Mouse (Mus musculus) testis, postnatal 10 days (tissue): ENCODE measurements at regions not wholly inside any gene's neighbourhood (a gene's known extent, or its start where the extent isn't known, plus 50 kb on each side); places are given as distances from the start of the nearest gene placed in this dataset.

Source experiments
- DNase-seq: peaks from one replicate; pipeline ENCODE4 v3.0.0; 2021; ENCODE audit warnings: low spot score

DNA sequence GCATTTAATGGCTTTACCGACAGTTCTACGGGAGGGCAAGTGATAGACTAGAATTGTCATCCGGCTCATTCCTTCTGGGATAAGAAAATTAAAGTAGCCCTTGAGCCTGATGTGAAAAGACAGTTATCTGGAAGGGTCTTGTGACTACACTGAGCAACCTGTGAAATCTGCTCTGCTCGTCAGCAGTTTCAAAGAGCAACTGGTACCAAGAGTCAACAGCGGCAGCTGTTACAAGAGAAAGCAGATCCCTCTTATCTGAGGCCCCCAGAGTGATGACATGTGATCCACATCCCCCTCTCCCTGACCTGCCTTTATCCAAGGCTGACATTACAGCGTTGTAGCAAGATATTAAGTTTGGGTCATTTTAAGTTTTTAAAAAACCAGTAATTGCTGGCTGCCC lies 52.6 kb upstream of the Unc13c start:
- no peak for DNase-seq

DNA sequence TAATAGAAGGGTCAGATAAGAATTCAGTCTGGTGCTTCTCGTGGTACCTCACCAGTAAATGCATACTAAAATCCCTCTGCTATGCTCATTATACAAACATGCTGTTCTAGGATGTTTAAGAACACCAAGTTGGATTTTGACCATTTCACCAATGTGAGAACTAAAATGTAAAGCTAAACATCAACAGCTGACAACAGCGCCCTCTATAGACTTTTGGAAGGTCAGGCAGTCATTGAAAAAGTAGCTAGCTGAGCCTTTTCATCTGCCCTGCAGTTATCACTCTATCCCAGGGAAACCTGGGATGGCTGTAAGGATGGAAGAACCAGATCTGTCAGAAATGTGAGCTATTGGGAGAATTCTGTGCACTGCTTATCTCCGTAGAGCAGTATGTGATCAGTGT lies 55.2 kb upstream of the Unc13c start:
- DNase-seq = no peak

DNA sequence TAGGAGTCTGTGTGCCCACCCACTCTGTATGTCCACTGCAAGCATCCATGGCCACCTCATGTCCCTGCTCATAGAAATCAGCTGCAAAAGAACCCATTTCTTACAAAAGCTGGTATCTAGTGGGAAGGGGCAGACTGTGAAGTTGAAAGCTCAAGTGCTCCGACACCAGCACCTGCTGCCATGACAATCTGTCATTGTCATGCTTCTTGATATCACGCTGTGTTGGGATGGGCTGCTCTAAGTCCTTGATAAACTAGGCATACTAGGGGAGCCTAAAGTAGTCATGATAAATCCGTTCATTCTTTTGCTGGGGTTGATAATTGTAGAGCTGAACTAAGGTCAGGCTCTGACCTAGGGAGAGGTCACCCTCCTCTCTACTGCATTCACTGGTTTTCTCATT lies 57.4 kb upstream of the Unc13c start:
- no peak for DNase-seq

DNA sequence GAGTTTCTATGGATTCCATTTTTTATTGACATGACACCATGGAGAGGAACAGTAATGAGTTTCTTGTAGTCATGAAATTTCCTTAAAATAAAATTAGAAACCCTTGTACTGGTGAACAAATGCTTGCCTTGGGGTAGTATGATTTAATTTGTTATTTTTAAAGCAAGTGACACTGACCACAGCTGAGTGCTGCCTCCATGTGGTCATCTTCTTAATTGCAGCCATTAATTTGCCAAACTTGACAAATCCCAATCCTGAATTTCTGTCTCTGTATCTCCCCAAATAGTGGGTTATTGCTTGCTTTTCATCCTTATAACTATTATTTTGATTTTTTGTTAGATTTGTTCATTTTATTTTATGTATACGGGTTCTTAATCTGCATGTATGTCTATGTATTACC lies 59.7 kb upstream of the Unc13c start:
- DNase-seq = peak; percentile 61

DNA sequence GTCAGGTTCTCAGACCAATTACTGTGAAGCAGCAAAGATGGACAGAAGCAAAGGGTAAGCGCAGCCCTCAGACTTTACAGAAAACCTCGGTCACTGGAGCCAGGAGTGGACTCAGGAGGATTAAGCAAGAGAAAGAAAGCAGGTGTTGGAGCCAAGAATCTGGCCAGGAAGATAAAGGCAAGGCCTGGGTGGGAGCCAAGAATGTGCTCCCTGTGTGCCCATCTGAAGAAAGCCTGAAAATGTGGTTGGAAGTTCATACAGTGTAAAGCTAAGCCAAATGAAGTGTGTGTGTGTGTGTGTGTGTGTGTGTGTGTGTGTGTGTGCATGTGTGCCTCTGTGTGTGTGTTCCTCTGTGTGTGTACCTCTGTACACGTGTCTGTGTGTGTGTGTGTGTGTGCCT lies 64.2 kb upstream of the Wdr72 start:
- peak; percentile 76 for DNase-seq

DNA sequence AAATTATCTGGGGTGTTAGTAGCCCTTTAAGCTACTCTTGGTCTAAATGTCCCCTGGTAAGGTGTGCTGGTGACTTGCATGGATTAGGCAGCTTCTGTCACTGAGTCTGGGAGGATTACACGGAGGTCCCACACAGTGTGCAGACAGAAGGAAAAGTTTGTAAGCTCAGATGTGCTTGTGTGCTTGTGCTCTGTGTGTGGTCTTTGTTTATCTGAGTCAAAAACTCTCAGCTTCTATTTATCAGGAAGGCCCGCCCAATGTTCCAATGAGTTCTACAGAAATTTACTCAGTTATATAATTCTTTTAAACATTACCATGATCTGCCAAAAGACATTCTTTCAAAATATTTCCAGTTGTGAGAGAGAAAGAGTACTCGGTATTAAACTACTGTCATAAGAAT lies 60.4 kb upstream of the Wdr72 start:
- DNase-seq = no peak

DNA sequence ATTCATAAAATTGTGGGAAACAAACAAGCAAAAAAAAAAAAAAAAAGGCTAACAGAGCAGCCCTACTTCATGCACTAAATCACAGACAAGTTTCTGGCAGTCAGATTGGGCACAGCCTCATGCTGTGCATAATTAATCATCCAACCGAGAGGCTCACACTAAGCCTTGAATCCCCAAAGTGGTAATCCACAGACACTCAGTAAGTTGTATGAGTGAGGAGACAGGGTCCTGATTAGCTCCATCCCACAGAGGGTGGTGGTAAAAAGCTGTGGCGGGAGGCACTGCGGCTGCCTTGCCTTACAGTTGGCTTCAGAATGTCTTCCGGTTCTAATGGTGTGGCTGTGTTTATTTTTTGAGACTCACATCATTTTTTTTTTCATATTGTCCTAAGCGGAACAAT lies 53.4 kb upstream of the Wdr72 start:
- DNase-seq = no peak

DNA sequence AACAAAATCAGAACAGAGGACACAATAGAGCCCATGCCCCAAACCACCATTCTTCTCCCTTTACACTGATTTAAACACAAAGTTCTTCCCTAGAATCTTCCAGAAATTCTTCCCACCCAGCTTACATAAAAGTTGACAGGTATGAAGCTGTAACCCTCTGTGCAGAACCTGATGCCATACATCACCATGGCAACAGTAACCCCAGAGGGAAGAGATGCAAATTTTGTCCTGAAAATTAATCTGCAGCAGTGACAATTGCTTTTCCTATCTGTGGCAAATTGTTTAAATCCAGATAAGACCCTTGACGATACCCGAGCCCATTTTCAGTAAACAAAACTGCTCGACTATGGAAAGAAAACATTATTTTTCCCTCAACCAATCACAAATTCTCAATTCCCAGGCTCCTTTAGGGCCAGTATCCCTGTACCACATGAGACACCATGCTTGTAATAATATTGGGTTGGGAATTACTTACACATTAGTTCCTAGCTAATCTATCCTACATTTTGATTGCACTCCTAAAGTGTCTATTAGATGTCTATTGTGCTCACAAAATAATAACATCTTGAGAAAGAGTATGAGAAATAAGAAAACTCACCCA lies 52.6 kb upstream of the Wdr72 start:
- DNase-seq = no peak

DNA sequence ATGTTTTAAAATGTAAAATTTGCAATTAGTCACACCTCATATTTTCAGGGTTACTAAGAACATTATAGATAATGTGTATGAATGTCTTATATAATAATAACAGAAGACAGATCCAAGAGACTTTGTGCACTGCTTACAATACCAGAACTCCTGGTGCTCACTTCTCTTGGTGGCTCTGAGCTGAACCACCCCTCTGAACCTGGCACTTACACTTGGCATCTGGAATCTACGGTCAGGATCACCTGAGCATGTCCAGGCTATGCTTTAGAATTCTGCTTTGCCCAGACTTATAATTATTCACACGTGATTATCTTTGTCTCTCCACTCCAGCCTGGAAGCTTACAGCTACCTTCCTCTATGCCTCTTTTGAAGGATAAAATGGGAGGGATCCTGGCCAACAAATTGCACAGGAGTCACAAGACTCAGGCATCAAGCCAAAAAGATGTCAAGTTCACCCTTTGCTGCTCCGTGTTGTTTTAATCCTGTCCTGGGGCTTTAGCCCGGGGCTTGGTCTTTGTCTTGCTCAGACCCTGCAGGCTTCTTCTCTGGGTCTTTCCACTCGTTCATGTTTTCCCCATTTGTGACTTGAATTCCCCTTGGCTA lies 51.8 kb upstream of the Wdr72 start:
- no peak for DNase-seq
